Mouse (Mus musculus) ovary, postnatal 10 days (tissue): ENCODE measurements around the gene Fbln2.

Experiments used
- DNase-seq: peaks from one replicate; pipeline ENCODE4 v3.0.0; 2022; ENCODE audit warnings: low spot score

Fbln2 gene

DNA sequence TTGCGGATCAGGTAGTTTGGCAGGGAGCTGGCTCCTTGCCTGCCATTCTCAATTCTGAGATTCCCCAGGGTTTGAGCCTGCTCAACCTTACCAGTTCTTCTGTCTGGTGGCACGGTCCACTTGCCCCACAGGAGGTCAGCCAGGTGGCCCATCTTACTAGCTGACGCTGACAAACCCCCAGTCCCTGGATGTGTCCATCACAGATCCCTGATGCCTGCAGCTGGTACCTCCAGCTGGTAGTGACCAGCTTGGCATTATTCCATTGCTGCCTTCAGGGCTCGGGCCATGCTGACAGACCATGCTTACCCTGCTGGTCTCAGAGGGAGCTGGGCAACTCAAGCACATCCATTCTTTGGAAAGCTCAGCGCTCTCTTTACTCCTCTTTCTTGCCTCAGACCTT lies 18.7 kb downstream of the Fbln2 start:
- no peak for DNase-seq

- no peak for DNase-seq
These were observed 19.3 kb downstream of the Fbln2 start for GRCm38 (mm10) chr6:91231523-91231922.

- no peak for DNase-seq
These were observed 20.8 kb downstream of the Fbln2 start for GRCm38 (mm10) chr6:91233011-91233410.

DNA sequence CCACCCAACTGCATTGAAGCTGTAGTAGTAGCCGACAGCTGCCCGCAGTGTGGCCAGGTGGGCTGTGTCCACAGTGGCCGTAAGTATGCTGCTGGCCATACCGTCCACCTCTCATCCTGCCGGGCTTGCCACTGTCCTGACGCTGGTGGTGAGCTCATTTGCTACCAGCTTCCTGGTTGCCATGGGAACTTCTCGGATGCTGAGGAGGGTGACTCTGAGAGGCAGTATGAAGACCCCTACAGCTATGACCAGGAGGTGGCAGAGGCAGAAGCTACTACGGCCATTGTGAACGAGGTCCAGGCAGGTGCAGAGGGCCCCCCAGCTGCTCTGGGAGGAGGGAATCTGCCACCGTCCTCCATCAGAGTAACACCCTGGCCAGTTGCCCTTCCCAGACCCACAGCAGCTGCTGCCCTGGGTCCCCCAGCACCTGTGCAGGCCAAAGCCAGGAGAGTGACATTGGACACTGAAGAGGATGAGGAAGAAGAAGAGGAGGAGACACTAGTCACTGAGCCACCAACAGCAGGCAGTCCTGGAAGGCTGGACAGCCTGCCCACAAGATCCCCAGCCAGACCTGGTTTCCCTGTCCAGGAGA lies 21.3 kb downstream of the Fbln2 start:
- DNase-seq, result no peak

GRCm38 (mm10) chr6:91236006-91236405 lies 23.8 kb downstream of the Fbln2 start:
- no peak for DNase-seq

DNA sequence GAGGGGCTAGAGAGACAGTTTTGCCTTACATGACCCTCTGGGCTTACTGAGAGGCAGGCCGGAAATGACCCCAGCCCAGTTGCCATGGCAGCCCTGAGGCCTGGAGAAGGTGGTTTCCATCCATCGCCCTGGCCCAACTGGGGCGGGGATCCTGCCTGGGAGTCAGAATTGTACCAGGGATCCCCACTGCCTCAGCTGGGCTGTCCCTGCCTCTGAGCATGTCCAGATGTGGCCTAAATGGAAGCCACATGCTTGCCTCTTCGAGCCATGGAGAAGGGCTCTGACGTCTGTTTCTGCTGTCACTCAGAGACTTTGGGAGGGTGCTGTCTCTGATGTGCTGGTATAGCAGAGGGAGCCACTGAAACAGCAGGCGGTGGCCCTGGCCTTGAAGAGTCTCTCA lies 24.2 kb downstream of the Fbln2 start:
- DNase-seq, result no peak

DNA sequence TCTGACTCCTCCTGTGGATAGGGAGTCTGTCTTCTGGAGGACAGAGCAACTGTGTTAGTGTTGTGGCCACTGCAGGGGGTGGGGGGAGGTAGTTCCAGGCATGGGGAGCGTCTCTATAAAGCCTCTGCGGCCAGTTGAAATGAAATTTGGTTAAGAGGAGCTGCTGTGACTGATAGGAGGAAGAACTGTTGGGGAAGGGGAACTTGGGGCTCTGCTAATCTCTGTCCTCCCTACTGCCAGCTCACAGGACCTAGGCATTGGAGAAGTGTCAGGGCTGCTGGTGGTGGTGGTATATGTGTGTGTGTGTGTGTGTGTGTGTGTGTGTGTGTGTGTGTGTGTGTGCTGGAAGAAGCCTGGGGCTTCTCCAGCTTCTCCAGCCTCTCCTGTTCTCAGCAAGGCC lies 25.0 kb downstream of the Fbln2 start:
- no peak for DNase-seq

DNA sequence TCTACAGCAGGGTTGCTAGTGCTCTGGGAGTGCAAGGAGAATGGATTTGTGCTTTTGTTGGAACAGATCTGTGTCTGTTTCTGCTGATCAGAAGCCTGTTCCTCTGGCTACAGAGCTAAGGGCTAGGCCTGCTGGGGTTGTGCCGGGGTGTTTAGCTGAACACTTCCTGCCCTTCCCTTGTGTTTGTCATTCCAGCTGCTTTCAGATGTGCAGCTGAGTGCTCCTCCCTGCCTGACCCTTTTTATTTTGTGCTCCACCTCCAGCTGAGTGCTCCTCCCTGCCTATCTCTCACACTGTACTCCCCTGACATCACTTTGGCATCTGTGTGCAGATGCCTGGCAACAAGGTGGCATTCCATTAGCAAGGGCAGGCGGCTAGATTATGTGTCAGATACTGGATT lies 28.3 kb downstream of the Fbln2 start:
- no peak for DNase-seq

DNA sequence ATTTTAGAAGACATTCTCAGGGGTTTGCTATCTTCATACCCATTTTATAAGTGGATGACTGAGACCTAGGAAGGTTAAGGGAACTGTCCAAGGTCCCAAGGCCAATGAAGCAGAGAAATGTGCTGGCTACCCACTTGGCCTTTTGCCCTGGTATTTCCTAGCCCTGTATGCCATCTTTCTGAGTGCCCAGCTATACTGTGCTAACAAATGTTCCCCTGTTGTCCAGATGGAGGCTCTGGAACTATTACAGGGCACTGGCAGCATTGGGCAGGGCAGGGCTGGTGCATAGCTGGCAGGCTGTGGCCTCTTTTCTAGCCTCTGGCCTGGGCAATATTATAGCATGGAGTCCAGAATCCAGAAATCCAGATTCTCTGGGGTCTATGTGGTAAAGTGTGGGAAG lies 28.7 kb downstream of the Fbln2 start:
- DNase-seq, result no peak

DNA sequence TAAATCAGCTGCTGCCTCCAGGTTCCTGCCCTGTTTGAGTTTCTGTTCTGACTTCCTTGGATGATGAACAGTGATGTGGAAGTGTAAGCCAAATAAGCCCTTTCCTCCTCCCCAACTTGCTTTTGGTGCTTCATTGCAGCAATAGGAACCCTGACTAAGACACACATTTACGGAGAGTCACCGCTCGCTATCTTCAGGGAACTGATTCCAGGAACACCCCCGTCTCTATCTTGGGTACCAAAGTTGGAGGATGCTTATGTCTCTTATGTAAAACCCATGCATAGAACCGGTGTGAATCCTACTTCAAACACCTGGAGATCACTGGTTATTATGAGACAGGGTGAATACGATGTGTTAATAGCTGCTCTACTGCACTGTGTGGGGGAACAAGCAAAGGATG lies 31.1 kb downstream of the Fbln2 start:
- no peak for DNase-seq

- DNase-seq, result no peak
These were observed 32.1 kb downstream of the Fbln2 start for GRCm38 (mm10) chr6:91244331-91244730.

DNA sequence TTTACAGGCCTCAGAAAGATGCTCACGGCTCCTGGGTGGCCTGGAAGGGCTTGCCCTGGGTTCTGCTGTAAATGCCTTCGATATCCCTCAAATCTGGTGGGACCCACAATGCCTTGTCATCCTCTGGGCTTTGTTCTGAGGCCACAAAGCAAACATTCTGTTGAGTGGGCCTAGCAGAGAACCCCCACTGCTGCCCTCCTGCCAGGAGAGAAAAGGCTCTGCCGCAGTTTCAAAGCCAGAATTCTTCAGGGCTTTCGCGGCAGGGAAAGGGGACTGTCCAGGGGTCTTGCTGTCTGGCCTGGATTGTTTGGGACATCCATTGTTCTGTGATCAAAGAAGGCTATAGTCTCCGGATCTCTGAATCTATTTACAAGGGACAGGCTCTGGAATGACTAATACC lies 33.1 kb downstream of the Fbln2 start:
- DNase-seq, result no peak

DNA sequence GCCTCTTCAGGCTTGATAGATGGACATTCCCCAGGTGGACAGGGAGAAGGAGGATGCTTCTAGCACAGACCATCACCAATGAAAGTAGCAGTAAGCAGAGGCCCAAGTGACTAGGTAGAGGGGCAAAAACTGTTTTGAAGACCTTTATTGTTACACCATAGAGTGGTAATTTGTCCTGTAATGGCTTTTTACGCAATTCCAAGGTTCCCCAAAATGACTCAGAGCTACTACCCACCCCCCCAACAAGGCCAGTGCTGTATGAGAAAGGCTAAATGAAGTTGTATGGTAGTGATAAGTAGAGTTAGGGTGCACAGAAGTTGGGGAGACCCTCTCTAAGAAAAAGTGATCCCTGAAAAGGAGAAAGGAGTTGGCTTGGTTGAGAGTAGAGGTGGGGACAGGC lies 35.1 kb downstream of the Fbln2 start:
- no peak for DNase-seq

DNA sequence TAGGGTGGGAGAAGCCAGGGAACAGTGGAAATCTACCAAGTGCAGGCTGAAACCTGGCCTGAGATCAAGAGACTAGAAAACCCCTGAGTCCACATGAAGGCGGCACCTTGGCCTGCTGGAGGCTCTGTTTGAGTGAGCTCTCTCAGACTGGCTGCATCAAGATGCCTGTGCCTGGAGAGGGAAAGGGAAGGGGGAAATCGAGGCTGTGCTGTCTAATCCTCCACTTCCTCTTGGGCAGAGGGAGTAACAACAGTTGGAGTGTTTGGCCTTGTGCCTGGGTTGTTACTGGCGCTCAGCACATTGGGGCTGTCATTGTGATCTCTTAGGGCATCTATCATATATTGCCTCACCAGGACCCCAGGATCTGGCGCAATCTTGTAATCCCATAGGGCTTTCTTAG lies 36.4 kb downstream of the Fbln2 start:
- no peak for DNase-seq

DNA sequence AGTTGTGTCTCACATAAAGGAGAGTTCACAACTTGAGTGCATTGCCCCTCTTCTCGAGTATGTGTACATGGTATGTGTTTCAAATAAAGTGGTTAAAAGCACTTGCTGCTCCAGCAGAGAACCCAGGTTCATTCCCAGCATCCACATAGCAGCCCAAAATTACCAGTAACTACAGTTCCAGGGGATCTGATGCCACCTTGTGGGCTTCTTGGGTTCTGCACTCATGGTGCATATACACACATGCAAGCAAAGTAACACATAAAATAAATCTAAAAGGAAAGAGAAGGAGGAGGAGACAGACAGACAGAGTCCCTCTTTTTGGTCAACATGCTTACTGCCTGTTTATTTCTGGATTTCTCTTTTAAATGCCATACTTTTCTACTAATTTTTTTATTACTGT lies 37.5 kb downstream of the Fbln2 start:
- DNase-seq, result no peak

DNA sequence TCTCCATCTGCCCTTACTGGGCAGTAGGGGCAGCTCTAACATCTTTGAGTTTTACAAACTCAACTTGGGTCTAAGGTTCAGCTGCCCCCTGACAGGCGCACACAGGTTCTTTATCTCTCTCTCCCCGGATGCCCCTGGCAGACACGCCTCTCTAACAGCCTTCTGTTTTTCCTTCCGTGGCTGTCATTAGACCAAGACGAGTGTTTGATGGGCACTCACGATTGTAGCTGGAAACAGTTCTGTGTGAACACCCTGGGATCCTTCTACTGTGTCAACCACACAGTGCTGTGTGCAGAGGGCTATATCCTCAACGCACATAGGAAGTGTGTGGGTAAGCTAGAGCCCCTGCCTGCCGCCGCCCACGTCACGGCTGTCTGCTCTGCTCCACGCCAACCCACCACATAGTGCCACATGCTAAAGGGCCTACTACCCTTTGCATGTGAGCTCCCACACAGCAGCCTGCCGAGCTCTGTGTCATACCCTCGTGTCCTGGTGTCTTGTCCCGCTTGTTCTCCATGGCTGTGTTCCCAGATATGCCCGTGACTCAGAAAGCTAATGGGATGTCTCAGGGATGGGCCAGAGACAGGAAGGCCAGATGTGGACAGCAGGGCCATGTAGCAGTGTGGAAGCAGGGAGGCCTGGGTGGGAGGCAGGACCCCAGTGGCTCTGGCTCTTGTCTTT lies 47.3 kb downstream of the Fbln2 start:
- DNase-seq, result no peak

- no peak for DNase-seq
These were observed 48.2 kb downstream of the Fbln2 start for GRCm38 (mm10) chr6:91260347-91260986.

- no peak for DNase-seq
These were observed 48.7 kb downstream of the Fbln2 start for GRCm38 (mm10) chr6:91260987-91261367.

DNA sequence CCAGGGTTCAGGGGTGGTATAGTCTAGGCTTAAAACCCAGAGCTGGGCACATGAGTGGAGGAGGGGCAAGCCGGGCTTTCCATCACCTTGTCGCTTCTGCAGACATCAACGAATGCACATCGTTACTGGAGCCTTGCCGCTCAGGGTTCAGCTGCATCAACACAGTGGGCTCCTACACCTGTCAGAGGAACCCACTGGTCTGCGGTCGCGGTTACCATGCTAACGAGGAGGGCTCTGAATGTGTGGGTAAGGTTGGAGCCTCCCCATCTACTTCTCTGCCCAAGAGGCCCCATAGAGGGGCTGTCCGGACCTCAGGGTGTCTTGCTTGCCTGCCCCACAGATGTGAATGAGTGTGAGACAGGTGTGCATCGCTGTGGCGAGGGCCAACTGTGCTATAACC lies 53.4 kb downstream of the Fbln2 start:
- no peak for DNase-seq

GRCm38 (mm10) chr6:91266647-91267046 lies 54.4 kb downstream of the Fbln2 start:
- no peak for DNase-seq

DNA sequence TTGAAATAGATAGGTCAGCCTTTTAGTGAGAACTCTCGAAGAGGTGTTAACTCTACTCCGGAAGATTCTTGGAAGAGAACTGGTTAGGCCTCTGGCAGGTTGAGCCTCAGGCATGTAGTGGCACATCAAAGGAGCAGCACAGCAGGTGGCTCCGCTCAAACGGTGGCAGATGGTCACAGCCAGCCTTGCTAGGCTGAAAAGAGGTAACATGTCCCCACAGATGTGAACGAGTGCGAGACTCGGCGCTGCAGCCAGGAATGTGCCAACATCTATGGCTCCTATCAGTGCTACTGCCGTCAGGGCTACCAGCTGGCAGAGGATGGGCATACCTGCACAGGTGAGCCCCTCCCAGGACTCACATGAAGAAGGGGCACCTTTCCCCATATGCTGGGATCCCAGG lies 56.1 kb downstream of the Fbln2 start:
- no peak for DNase-seq

DNA sequence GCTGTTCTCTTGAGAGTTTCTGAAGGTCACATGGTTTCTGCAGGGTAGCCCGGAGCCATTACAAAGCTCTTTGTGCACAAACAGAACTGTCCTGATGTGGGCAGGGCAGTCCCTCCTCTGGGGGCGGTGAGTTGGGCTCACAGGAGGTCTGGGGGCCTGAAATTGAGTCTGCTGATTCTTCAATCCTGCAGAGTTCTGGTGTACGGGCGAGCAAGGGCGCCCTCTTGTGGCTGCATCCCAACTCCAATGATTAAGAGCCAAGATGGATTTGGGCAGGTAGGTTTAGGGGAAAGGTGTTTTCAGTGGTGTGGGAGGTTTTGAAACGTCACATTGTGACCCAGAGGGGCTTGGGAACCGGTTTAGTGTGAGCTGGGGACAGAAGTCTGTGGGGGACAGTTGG lies 65.3 kb downstream of the Fbln2 start:
- DNase-seq, result peak; percentile 37

GRCm38 (mm10) chr6:91278302-91278701 lies 66.0 kb downstream of the Fbln2 start:
- DNase-seq, result no peak

DNA sequence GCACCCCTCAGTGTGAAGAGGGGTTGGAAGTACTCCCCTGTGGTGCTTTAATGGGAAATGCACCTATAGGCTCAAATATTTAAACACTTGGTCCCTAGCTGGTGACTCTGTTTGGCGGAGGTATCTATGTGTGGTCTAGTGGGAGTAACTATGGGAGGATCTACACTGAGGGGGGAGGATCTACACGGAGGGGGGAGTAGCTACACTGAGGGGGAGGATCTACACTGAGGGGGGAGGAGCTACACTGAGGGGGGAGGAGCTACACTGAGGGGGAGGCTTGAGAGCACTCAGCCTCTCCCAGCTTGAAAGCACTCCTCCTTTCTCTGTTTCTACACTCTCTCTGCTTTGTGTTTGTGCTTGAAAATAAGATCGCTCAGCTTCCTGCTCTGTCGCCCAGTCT lies 67.2 kb downstream of the Fbln2 start:
- DNase-seq, result no peak
